Mouse (Mus musculus) layer of hippocampus, postnatal 36 days (tissue): ENCODE data around the gene Akap7. TPM values are rescaled to one million over a fixed set of nuclear protein-coding genes. Genes with fewer than 3 reads are reported as not detected.
"Not testable (repeated sequence)": the region's sequence is repeated elsewhere in the genome, so short reads cannot be mapped to it uniquely, and the experiment has no call there.

Experiments used
- DNase-seq, 2 experiments: peaks; one replicate each; pipeline ENCODE4 v3.0.0; 2022
- total RNA-seq, 2 experiments: library from RNA; stranded (reverse); gene quantifications; 2 replicates each; pipeline ENCODE4 v1.2.3; 2021

Gene Akap7
- total RNA-seq, 2 experiments from 2014 or later: 53.2 to 53.5 TPM

DNA sequence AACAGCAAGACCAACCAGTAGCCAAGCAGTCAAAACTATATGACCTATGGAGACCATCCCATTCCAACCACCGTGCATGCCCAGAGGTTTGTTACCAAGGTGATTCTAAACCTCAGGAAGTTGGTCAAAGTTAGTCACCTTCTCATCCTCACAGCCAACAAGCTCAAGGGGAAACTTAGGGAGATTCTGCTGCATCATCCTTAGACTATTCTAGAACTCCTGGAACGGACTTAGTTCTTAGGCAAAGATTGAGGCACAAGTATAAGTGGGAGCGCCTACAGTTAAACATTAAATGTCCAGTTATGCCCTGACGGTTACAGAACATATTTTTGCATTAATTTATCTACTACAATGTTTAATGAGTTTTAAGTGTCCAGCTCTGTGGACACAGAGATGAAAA, 54.7 kb downstream of the Akap7 start:
- no peak for DNase-seq

DNA sequence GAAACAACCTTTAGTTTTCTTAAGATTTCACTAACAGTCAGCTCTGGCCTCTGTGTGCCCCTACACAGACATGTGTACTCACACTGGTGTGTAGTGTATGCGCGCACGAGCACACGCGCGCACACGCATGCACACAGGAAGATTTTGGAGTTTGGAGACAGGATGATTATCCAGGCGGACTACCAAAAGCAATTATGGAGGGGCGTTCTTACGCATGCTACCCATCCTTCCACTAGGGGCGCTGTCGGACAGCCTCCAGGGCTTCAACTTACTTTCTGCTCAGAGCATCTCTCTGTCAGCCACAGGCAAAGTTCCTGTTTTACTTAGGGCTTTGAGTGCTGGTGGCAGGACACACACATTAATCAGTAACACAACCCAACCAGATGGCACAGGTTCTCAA, 57.6 kb downstream of the Akap7 start:
- peak; percentile 23 to 27 for DNase-seq

DNA sequence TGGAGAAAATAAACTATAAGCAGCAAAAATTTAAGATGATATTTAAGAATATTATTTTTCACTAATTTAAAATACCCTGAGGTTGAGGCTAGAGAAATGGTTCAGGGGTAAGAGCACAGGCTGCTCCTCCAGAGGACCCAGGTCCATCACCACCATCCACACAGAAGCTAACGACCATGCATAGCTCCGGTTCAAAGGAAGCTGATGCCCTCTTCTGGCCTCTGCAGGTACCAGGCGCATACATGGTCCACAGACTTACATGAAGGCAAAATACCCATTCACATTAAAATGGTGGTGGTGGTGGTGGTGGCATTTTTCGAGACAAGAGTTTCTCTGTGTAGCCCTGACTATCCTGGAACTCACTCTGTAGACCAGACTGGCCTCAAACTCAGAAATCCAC, 61.5 kb downstream of the Akap7 start:
- DNase-seq: no peak

DNA sequence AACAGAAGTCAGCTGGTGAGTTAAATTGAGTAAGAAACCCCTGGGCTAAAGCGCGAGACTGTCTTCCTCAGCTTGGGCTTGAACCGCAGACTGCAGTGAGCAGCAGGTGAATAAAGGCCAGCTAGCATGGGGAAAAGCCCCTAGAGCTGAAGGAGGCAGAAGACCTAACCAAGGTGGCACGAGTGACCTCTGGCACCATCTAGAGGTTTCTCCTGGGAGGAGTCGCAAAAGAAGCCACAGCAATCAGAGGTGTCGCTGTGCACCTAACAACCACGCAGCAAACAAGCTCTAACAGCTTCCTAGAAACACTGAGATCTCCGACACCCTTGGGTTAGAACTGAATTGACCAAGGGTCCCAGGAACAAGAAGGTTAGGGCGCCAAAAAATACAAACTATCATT, 68.5 kb downstream of the Akap7 start:
- peak; percentile 9 to 35 for DNase-seq

DNA sequence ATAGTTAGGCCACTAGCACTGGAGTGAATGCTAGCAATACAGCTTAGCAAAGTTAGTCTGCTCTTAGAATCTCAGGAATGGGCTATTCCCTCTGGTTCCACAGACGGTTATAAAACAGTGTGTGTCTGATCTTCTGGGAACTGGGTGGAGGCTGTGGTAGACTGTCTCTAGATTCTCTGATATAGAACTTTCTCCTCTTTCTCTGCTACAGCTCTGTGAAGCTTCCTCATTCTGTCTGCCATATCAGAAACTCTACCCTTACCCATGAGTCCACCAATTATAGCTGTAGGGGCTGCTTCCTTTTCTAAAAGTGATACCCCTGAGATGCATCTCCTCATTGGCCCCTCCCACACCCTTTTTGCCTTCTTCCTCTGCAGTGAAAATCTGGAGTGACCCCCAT, 73.6 kb downstream of the Akap7 start:
- no peak for DNase-seq

DNA sequence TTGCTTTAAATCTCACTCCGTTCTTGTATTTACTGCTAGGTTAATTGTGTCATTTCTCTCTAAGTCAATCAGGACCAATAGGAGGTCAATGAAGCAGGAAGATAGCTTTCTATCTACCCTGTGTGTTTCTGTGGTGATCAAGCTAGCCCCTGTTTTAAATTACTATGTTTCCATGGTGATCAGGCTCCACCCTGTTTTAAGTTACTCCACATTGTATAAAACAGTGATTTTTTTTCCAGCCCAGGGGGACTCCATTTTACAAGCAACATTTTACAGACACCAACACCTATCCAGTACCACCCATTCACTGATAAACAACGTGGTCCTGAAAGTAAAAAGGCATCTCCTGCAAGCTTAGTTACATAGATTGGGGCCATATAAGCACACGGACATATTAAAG, 75.0 kb downstream of the Akap7 start:
- no peak for DNase-seq

DNA sequence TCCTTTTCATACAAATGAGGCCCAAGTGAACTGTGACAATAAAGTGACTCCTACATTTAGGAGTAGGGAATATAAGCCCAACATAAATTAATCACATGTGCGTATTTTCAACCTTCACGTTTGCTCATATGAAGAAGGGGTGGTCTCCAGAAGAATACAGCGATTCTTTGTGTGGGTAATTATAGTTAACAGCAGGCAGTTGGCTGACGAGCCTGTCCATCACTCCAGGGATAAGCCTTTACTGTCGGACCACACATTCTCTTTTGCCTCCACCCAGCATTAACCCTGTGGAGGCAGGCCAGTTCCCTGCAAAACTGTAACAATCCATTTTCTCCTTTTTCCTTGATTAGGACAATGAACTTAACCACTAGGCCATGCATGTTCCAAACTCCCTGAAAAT, 76.3 kb downstream of the Akap7 start:
- no peak for DNase-seq

DNA sequence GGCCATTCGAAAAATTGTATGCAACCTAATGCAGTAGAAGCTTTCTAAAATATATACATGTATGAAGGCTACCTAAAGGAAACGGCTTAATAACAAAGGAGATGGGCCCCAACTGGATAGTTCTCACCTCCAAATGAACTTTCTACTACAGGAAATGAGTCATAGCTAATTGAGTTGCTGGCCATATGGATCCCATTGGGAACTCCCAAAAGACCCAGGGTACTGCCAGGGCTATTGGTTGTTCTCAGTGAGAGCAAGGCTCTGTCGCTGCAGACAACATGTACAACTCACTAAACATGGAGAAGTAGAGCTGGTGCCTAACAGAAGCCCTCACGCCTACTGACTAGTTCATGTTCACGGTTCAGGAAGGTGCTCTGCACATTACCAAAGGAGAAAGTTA, 83.3 kb downstream of the Akap7 start:
- DNase-seq: no peak

DNA sequence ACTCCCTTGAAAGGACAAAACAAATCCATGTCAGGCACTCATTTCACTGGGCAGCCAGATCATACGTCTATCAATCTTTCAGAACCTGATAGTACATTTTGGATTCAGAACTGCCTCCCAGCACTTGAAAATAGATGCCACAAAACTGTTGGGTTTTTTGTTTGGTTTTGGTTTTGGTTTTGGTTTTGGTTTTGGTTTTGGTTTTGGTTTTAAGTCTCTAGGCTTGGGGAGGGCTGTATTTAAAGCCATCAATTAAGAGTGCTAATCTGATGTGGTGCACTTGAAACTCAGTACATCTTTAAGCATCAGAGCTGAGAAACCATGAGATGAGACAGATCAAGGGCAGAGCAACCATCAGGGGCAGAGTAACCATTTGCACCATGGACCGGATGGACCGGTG, 86.9 kb downstream of the Akap7 start:
- no peak for DNase-seq

DNA sequence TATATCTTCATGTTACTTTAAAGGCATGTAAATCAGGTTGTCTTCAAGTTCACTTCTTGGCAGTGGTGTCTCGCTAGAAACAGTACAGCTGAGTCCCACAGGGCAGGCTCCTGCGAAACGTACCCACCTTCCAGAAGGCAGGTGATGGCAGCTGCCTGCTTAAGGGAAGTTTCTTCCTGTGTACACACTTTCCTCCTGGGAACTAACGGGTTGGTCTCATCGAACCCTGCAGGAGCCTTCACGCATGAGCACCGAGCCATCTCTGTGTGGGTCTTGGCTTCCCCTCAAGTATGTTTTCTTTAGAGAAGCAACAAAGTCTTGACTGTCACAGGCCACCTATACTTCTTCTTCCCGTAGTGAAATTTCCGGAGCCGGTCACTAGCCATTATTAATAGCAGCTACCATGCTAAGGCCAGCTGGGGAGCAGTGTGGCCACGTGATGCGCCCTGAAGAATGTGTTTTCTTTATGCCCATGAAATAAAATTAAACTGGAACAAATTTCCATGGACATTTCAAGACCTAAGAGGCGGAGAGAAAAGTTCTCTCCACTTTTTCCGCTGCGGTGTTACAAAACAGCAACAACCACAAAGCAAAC, 87.7 kb downstream of the Akap7 start:
- DNase-seq: no peak

DNA sequence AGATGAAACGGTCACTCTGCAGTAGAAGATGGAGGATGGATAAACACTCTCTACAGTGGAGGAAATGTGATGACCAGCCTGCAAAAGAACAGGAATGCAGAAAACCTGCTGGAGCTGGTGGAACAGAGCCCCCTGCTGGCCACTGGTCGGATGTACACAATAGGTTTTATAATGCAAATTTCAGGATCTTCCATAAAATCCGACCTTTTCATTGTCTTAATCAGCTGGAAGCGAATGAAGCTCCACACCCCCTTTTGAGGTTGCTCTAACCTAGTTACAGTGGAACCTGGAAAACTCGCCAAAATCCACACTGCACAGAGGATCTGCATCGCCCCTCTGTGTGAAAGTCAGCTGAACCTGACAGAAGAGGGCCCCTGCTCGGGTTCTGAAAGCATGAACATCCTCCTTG, 88.4 kb downstream of the Akap7 start:
- DNase-seq: peak; percentile 60 to 64

DNA sequence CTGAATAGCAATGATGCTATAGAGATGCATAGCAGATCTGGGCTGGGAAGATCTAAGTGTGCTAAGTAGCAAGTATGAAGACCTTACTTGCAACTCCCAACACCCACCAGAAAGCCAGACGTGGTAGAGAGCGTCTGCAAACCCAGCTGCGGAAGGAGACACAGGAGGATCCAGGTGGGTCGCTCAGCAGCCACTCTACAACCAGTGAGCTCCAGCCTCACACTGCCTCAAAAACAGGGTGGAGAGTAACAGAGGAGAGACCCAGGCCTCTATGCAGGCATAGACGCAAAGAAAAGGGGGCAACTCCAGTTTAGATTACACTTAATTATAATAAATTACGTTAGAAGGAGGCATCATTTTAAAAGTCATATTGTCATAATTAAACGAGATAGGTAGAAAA, 88.9 kb downstream of the Akap7 start:
- no peak for DNase-seq

DNA sequence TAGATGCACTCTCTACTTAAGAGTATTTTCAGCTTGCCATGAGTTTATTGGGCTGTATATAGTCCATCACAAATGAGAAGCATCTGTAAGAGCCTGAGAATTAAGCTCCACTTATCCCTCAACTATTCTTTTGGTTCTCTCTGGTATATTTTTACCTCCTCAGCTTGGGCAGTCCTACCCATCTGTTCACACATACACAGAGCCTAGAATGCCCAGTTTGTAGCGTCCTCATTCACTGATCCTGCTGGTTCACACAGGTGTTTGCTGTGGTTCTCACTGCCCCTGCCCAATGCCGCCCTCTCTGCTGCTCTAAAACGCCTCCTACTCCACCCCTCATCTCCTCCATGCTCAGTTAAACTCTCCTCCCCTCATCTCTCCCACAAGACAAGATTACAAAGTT, 91.7 kb downstream of the Akap7 start:
- no peak for DNase-seq

DNA sequence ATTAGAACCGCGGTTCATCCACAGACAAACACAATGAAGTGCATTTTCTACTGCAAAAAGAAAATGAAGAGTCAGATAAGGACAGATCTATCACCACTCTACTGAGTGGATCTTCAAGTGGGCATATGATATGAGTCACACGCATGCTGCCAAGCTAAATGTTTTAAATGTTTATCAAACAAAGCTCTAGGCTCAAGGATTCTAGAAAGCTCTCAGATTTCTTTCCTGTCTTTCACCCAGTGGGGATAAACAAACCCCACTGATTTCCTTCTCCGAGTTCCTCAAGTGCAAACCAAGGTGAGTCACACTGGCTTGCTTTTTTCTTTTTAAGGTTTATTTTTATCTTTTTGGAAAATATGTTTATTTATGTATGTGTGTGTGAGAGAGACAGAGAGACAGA, 94.0 kb downstream of the Akap7 start:
- DNase-seq: no peak

DNA sequence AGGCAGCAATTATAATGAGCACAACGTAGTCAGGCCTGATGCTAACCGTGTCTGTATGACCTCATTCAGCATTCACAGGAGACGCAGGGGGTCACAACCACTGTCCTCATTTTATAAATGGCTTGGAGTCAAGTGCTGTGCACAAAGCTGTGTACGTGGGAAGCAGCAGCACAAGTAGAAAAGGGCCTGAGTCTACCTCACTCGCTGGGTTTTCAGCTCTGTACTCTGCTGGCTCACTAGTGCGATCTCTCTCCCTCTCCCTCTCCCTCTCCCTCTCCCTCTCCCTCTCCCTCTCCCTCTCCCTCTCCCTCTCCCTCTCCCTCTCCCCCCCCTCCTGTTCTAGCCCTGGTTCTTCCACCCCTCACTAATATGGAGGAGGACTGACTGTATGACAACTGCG, 99.1 kb downstream of the Akap7 start:
- DNase-seq: no peak

DNA sequence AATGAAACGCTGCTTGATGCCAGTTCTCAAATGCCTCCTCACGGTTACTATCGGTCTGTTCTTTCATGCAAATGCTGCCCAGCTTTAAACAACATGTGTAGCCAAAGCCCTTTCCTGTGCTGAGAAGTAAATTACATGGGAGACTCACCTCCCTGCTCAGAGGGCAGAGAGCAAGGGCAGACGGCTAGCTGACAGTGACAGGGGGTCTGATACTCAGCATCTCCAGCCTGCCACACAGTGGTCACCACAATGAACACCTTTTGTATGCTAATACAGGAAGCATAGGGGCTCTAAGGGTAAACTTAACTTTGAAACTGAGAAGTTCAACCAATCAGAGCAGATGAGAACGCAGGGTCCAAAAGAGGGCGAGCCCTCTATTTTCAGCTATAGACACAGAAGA, 99.8 kb downstream of the Akap7 start:
- no peak for DNase-seq

DNA sequence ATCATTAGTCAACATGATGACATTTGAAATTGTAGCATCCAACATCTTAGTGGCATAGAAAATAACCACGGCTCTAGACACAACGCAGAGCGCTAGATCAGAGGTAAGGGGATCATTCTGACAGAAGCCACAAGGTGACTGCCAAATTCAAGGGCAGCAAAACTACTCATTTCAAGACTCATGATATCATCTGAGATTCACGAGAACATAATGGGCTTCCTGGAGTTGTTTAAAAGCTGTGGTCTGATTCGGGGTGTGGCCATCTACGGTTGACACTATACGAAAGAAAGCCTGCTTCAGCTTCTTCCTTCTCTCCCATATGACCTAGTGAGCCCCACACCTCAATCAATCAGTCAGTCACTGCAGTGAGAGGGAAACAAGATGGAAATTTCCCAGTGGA, 107.0 kb downstream of the Akap7 start:
- DNase-seq: no peak

DNA sequence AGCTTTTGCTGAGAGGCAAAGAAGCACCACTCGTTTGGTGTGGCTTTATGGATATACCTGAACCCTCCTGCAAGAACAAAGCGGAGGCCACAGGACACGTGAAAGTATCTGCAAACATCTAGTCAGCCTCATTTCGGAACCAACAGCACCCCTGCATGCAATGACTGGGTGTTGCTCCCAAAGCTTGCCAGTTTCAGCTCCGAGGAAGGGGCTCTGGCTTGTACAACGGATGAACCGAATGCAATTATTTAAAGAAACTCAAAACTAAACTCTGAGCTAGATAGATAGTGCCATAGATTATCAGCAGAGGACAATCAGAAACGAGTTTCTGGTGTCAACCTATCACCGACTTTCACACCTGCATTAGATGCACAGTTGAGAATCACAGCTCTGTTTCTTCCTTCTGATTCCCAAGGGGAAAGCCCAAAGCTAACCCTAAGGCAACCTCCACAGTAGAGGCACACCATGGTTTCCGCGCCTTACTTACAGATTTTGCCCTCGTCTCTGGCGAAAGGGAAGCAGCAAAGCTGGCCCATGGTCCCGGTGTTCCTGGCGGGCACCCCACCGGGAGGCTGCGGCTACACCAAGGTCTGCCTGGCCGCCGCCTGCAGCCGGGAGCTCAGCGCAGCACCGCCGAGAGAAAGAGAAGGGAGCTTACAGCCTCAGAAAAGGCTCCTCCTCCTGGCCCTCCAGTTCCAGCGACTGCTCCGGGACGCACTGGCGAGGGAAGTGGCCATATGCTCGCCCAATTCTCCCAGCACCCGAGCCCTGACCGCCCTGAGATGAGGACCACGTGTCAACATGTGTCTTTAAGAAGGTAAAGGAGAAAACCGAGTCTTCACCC, 107.9 kb downstream of the Akap7 start:
- DNase-seq: peak; percentile 70 to 73

DNA sequence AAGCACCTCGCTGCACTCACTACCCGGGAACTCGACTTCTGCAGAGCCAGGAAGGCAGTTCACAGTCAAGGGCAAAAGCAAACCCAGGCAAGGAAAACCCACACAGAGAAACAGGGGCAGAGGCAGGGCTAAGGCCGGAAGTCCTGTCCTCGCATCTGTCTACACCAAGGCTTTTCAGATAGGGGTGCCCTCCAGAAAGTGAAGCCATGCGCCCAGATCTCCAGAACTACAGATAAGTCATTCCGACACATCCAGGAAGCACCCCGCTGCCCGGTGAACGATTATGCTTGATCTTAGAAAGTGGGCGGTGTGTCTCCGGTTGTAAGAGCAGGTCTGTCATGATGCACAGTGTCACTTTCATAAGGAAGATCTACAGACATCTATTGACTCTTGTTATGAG, 109.1 kb downstream of the Akap7 start:
- peak; percentile 8 to 15 for DNase-seq

DNA sequence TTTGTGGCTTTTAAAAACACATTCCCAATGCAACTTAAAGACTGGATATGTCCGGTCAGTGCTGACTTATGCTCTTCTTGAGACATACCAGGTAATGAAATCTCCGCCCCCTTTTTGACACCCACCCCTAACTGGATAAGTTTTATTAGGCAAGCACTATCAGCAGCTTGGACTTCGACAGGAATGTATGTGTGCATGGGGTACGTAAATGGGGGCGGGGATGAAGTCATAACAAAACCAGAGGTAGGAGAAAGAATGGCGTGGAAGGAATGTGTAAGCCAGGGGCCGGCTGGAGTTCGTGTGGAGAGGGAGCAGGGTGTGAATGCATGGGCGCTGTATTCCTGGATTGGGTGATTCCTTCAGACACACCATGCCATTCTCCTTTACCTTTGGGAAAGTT, 109.6 kb downstream of the Akap7 start:
- no peak for DNase-seq

DNA sequence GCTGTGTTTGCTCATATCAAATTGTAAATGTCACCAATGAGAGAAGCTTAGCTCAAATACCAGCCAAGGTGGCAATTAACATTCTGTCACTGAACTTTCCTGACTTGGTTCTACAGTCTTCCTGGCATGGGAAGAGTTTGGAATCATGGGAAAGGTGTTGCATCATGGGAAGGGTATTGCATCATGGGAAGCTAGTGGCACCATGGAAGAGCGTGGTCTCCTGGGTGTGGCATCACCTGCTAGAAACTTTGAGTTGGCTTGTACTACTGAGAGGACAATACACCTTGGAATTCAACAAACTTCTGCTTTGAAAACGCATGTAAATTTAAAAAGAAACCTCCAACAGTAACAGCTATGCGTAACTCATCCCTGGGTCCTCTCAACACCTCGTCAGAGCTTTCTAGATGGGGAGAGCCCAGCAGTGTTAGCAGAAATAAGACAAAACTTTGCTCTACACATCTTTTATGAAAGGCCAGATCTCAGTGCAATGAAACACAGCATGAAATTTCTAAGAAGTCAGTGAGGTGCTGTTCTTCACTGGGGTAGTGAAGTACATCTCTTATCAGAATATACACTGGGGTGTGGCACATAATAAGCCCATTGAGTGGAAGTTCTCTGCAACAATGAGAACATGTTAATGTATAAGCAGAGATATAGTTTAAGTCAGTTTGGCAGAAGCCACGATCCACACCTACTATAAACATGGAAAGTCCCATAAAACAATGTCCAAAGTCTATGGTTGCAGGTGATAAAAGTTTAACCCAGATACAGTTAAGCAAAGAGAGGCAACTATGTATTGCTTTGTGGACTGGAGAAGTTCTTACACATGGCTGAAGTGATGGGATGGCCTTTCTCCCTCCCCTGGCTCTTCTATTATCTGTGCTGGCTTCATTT, 115.2 kb downstream of the Akap7 start:
- no peak for DNase-seq

DNA sequence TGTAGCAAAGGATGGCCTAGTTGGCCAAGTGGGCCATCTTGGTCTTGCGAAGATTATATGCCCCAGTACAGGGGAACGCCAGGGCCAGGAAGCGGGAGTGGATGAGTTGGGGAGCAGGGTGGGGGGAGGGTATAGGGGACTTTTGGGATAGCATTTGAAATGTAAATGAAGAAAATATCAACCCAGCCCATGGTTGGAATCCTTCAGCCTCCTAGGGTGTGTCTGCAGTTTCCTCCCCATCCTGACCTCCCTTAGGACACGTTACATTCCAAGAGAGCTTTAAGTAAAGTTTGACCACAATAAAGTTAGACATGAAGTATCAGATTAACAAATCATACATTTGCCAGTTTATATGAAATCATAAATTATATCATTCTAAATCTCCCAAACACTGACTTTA, 116.5 kb downstream of the Akap7 start:
- DNase-seq: no peak

DNA sequence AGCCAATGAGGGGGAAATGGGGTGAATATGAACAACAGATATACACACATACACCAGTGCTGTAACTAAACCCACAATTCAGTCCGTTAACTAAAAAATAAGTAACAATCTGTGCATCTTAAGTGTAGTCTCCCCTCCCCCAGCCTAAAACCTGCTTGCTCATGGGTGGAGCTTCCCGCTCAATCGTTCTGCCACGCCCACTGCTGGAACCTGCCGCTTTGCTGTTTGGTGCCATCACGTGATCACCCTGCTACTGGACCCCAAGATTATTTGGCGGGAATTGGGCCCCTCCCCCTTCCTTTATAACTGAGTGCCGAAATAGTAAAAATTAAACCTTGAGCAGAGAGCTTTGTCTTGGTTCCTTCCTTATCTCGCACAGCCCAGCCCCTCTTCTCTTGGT, 121.4 kb downstream of the Akap7 start:
- not testable (repeated sequence) for DNase-seq
